Mouse (Mus musculus): ENCODE data around the gene Pigx. TPM values are rescaled to one million over a fixed set of nuclear protein-coding genes. Genes with fewer than 3 reads are reported as not detected.
A peak's percentile ranks its signal among the peaks of the same experiment; 100 is the strongest.

Pigx gene
- polyA plus RNA-seq, 1 experiment from 2014 or later, result 107 TPM

GRCm38 (mm10) chr16:32124444-32125335 is 25.1 kb upstream of the Pigx start:
- no peak overlapping the region for H3K9ac ChIP-seq
- no peaks in the 10 kb centered on the region for H3K36me3 ChIP-seq
- H3K9me3 ChIP-seq, result no peaks in the 10 kb centered on the region
- no peak for ATAC-seq
- 65% methylated on average over 17 of the region's 17 CpGs for WGBS
- H3K4me1 ChIP-seq (replicated peaks), result no peaks in the 10 kb centered on the region
- H3K4me2 ChIP-seq (replicated peaks), result no peak overlapping the region
- H3K4me3 ChIP-seq (replicated peaks), result no peak overlapping the region
- H3K27ac ChIP-seq, result no peak overlapping the region
- no peaks in the 10 kb centered on the region for H3K27me3 ChIP-seq (replicated peaks)

DNA sequence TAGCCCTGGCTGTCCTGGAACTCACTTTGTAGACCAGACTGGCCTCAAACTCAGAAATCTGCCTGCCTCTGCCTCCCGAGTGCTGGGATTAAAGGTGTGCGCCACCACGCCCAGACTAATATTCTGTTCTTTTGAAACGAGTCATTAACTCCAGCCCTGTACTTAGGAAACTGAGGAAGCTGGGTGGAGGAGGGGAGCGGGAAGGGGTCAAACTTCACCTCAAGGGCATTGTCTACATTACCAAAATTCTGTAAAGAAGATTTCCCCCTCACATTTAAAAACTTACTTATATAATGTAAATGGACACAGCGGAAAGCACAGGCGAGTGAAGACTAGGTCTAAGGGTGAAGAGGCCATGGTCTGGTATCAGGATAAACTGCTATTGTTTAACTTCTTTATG is 24.5 kb upstream of the Pigx start:
- H3K27ac ChIP-seq, result no peak overlapping the region
- H3K4me2 ChIP-seq (replicated peaks), result no peak overlapping the region

DNA sequence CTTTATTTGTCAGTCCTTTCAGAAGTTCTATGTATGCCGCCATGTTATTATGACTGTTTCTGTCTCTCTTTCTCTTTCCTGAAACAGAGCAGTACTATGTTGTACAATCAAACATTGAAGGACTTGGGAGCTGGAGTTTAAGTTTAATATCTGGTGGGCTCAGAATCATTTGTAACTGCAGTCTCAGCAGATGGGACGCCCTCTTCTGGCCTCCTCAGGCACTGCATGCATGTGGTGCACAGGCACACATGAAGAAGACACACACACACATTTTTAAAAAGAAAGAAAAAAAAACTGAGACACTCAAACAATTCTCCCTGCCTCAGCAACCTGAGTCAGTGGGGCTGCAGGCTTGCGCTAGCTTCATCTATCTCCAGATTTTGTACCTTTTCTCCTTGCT is 20.9 kb upstream of the Pigx start:
- H3K9me3 ChIP-seq, result no peaks in the 10 kb centered on the region

More for the DNA sequence above, 24.5 kb upstream of the Pigx start:
- 87% methylated on average over 7 of the region's 7 CpGs for WGBS
- Histone ChIP-seq H3K36me3 (no peaks in the 10 kb centered on the region), H3K27me3 (replicated peaks) (no peaks in the 10 kb centered on the region), H3K4me3 (replicated peaks) (no peak overlapping the region), H3K9me3 (no peaks in the 10 kb centered on the region), H3K4me1 (replicated peaks) (no peaks in the 10 kb centered on the region), H3K9ac (no peak overlapping the region)
- no peak for ATAC-seq

DNA sequence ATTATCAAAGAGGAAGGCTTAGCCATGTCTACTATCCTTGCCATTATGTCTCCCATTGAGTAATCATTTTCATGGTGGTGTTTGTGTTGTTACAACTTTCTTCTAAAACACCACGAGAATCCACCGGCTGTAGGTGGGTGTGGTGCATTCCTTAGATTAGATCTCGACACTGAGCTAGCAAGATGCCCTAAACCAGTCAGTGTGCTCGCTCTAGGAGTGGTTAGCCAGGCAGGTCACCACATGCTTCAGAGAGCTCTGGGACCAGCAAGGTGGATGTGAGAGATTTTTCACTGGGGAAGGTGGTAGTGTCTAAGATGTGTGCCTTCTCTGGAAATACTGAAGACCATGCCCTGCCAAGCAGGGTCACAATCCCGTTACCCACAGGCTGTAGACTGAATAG is 16.6 kb upstream of the Pigx start:
- H3K9me3 ChIP-seq, result no peaks in the 10 kb centered on the region
- no peaks in the 10 kb centered on the region for H3K27me3 ChIP-seq (replicated peaks)
- no peaks in the 10 kb centered on the region for H3K4me1 ChIP-seq (replicated peaks)
- ATAC-seq, result 0 out of 2 replicates have a peak, but pooled peaks have one; percentile 39
- H3K4me2 ChIP-seq (replicated peaks), result no peak overlapping the region
- H3K36me3 ChIP-seq, result no peaks in the 10 kb centered on the region
- no peak overlapping the region for H3K9ac ChIP-seq
- H3K4me3 ChIP-seq (replicated peaks), result no peak overlapping the region
- H3K27ac ChIP-seq, result no peak overlapping the region
- 24% methylated on average over 5 of the region's 5 CpGs for WGBS

More for the DNA sequence above, 20.9 kb upstream of the Pigx start:
- no peak overlapping the region for H3K9ac ChIP-seq
- H3K36me3 ChIP-seq, result no peaks in the 10 kb centered on the region
- no peak overlapping the region for H3K27ac ChIP-seq
- WGBS, result 76% methylated on average over 3 of the region's 3 CpGs
- H3K4me1 ChIP-seq (replicated peaks), result no peaks in the 10 kb centered on the region
- no peak overlapping the region for H3K4me2 ChIP-seq (replicated peaks)
- no peaks in the 10 kb centered on the region for H3K27me3 ChIP-seq (replicated peaks)
- ATAC-seq, result no peak
- no peak overlapping the region for H3K4me3 ChIP-seq (replicated peaks)

- no peak overlapping the region for H3K4me2 ChIP-seq (replicated peaks)
- no peaks in the 10 kb centered on the region for H3K27me3 ChIP-seq (replicated peaks)
- no peak; the same call in 1 of the 2 replicates for ATAC-seq
- no peak overlapping the region for H3K4me3 ChIP-seq (replicated peaks)
- 56% methylated on average over 6 of the region's 6 CpGs for WGBS
- H3K36me3 ChIP-seq, result no peaks in the 10 kb centered on the region
- no peaks in the 10 kb centered on the region for H3K9me3 ChIP-seq
- no peaks in the 10 kb centered on the region for H3K4me1 ChIP-seq (replicated peaks)
- H3K9ac ChIP-seq, result no peak overlapping the region
- H3K27ac ChIP-seq, result no peak overlapping the region
Measured at GRCm38 (mm10) chr16:32115781-32116180, 16.2 kb upstream of the Pigx start.

- no peaks in the 10 kb centered on the region for H3K36me3 ChIP-seq
- H3K27me3 ChIP-seq (replicated peaks), result no peaks in the 10 kb centered on the region
- no peaks in the 10 kb centered on the region for H3K9me3 ChIP-seq
- ATAC-seq, result peak; percentile 67
- H3K27ac ChIP-seq, result no peak overlapping the region
- no peak overlapping the region for H3K9ac ChIP-seq
- 14% methylated on average over 15 of the region's 15 CpGs for WGBS
- peak overlapping the region; percentile 9; the same call in 1 of the 2 replicates for H3K4me2 ChIP-seq (replicated peaks)
- H3K4me1 ChIP-seq (replicated peaks), result no peaks in the 10 kb centered on the region
- H3K4me3 ChIP-seq (replicated peaks), result no peak overlapping the region
Measured at GRCm38 (mm10) chr16:32114968-32115695, 15.6 kb upstream of the Pigx start.

GRCm38 (mm10) chr16:32114406-32114805 is 14.9 kb upstream of the Pigx start:
- no peak overlapping the region for H3K4me2 ChIP-seq (replicated peaks)
- H3K27me3 ChIP-seq (replicated peaks), result no peaks in the 10 kb centered on the region
- H3K9me3 ChIP-seq, result no peaks in the 10 kb centered on the region
- no peak overlapping the region for H3K27ac ChIP-seq
- WGBS, result 83% methylated on average over 10 of the region's 10 CpGs
- H3K36me3 ChIP-seq, result no peaks in the 10 kb centered on the region
- no peak overlapping the region for H3K9ac ChIP-seq
- no peaks in the 10 kb centered on the region for H3K4me1 ChIP-seq (replicated peaks)
- no peak overlapping the region for H3K4me3 ChIP-seq (replicated peaks)
- no peak for ATAC-seq

DNA sequence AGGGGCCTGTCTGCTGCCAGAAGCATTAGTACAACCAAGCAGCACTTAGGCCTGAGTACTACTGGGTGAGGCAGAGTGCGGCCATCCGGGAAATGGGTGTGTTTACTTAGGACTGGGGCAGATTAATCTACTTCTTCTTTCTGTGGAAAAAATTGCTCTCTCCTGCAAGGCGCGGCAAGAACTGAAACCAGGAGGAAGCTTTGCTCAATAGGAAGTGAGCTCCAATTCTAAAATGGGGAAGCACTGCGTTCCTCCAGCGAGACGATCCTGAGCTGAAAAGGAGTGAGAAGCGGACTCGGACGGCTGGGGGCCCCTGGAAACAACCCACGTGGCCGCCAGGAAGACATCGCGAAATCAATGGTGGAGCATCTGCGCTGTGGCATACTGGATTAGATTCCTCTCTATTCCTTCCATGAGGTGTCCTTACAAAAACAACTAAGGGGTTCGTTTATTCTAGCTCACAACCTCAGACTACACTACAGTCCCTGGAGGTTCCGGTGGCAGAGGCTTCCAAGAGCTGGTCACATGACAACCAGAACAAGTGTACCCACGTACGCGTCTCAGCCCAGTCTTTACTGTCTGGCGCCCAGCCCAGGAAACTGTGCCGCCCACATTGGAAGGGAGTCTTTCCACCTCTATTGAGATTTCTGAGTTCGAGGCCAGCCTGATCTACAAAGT is 14.1 kb upstream of the Pigx start:
- 64% methylated on average over 23 of the region's 23 CpGs for WGBS
- Histone ChIP-seq H3K9me3 (no peaks in the 10 kb centered on the region), H3K4me1 (replicated peaks) (no peaks in the 10 kb centered on the region), H3K27ac (peak overlapping the region; percentile 7; the same call in 1 of the 2 replicates), H3K4me3 (replicated peaks) (no peak overlapping the region), H3K9ac (no peak overlapping the region), H3K36me3 (no peaks in the 10 kb centered on the region), H3K27me3 (replicated peaks) (no peaks in the 10 kb centered on the region), H3K4me2 (replicated peaks) (no peak overlapping the region)
- 0 out of 2 replicates have a peak, but pooled peaks have one; percentile 45 for ATAC-seq

DNA sequence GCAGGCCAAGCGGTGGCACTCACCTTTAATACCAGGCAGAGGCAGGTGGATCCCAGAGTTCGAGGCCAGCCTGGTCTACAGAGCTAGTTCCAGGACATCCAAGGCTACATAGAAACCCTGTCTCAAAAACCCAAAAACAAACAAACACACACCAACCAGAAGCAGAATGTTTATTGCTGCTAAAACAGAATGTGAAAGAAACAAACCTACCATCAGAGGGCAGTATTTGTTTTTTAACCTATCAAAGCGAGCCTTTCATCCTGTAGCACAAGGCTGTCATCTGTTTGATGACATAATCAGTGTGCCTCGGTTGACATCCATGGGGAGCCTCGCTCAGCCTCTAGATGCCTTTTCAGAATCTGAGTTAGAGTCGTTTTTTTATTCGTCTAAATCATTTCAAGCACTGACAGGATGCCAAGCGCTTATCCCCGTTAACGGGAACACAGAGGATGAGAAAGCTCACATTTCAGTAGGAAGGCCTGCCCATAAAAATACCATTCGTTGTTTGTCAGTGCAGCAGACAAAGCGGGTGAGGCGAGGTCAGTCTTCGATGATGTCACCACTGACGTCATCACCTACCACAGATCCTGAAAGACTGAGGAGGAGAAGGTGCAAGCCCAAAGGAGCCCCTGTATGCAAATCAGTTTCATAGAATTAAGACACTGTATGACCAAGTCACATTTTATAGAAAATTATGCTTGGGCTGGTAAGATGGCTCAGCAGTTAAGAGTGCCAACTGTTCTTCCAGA is 11.6 kb upstream of the Pigx start:
- Histone ChIP-seq H3K27me3 (replicated peaks) (no peaks in the 10 kb centered on the region), H3K4me1 (replicated peaks) (no peaks in the 10 kb centered on the region), H3K36me3 (0 out of 2 replicates have a peak, but pooled peaks cover 2% of the 10 kb centered on the region), H3K9ac (no peak overlapping the region), H3K9me3 (no peaks in the 10 kb centered on the region), H3K4me3 (replicated peaks) (no peak overlapping the region), H3K27ac (no peak overlapping the region), H3K4me2 (replicated peaks) (no peak overlapping the region)
- ATAC-seq, result no peak
- WGBS, result 69% methylated on average over 15 of the region's 15 CpGs

- no peak overlapping the region for H3K4me2 ChIP-seq (replicated peaks)
- H3K4me3 ChIP-seq (replicated peaks), result no peak overlapping the region
- H3K27ac ChIP-seq, result no peak overlapping the region
- H3K27me3 ChIP-seq (replicated peaks), result no peaks in the 10 kb centered on the region
- no peak for ATAC-seq
- no peak overlapping the region for H3K9ac ChIP-seq
- no peaks in the 10 kb centered on the region for H3K9me3 ChIP-seq
- 88% methylated on average over 2 of the region's 2 CpGs for WGBS
- H3K4me1 ChIP-seq (replicated peaks), result no peaks in the 10 kb centered on the region
- H3K36me3 ChIP-seq, result peaks cover 4% of the 10 kb centered on the region; the same call in 1 of the 2 replicates
Measured at GRCm38 (mm10) chr16:32108578-32108977, 9.0 kb upstream of the Pigx start.

DNA sequence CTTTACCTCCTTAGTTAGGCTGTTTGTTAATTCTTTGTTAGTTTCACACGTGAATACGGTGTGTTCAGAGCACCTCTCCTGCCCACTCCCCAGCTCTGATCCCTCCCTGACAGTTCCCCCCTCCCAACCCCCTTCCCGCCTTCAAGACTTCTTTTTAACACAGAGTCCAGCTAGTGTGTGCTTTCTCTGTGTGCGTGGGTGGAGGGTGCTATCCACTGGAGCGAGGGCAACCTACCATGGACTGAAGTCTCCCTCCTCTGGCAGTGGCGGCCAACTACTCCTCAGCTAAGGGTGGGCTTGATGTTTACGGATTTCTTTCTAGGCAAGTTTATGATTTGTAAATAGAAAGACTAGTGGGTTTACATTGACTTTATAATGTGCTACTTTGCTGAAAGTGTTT is 8.6 kb upstream of the Pigx start:
- no peaks in the 10 kb centered on the region for H3K4me1 ChIP-seq (replicated peaks)
- 79% methylated on average over 7 of the region's 7 CpGs for WGBS
- ATAC-seq, result no peak
- no peaks in the 10 kb centered on the region for H3K9me3 ChIP-seq
- no peak overlapping the region for H3K4me3 ChIP-seq (replicated peaks)
- H3K4me2 ChIP-seq (replicated peaks), result no peak overlapping the region
- peaks cover 6% of the 10 kb centered on the region; the same call in 1 of the 2 replicates for H3K36me3 ChIP-seq
- H3K27me3 ChIP-seq (replicated peaks), result no peaks in the 10 kb centered on the region
- no peak overlapping the region for H3K27ac ChIP-seq
- no peak overlapping the region for H3K9ac ChIP-seq
